Mouse (Mus musculus) liver, embryonic 16.5 days (tissue): ENCODE data around the gene Cradd. TPM values are rescaled to one million over a fixed set of nuclear protein-coding genes. Genes with fewer than 3 reads are reported as not detected.

ENCODE experiments used
- ATAC-seq: fragments of 200-750 bp; cut with Nextera tagmentation; 2 replicates; pipeline ENCODE4 v1.8.0; 2017; ENCODE audit warnings: low read depth, mild to moderate bottlenecking, moderate number of reproducible peaks, moderate library complexity
- H3K27ac ChIP-seq: fragments of 300-500 bp; sonication (generic); 2 replicates; pipeline ENCODE4 v1.5.1; 2014; ENCODE audit warnings: mild to moderate bottlenecking, low read length
- H3K27me3 ChIP-seq: fragments of 300-500 bp; sonication (generic); 2 replicates; pipeline ENCODE4 v1.6.1; 2014; ENCODE audit warnings: low read depth, low read length, mixed read lengths; ENCODE audit not compliant: control insufficient read depth, insufficient read depth
- H3K36me3 ChIP-seq: fragments of 300-500 bp; sonication (generic); 2 replicates; pipeline ENCODE4 v1.6.1; 2014; ENCODE audit warnings: mild to moderate bottlenecking; ENCODE audit not compliant: control insufficient read depth, insufficient read depth
- H3K4me1 ChIP-seq: fragments of 300-500 bp; sonication (generic); 2 replicates; pipeline ENCODE4 v1.6.1; 2014; ENCODE audit warnings: low read depth, low read length, mixed read lengths; ENCODE audit not compliant: control insufficient read depth
- H3K4me2 ChIP-seq: fragments of 300-500 bp; sonication (generic); 2 replicates; pipeline ENCODE4 v1.6.1; 2014; ENCODE audit warnings: low read depth, low read length, mixed read lengths
- H3K4me3 ChIP-seq: fragments of 300-500 bp; sonication (generic); 2 replicates; pipeline ENCODE4 v1.5.1; 2014; ENCODE audit warnings: low read depth, mild to moderate bottlenecking, low read length
- H3K9ac ChIP-seq: fragments of 300-500 bp; sonication (generic); 2 replicates; pipeline ENCODE4 v1.6.1; 2014; ENCODE audit warnings: low read depth, low read length
- H3K9me3 ChIP-seq: fragments of 300-500 bp; sonication (generic); replicated peaks from 2 replicates; pipeline ENCODE4 v1.6.1; 2016; ENCODE audit warnings: low read length; ENCODE audit not compliant: control insufficient read depth
- WGBS: fragments of 180-500 bp; shearing (Covaris S2); extraction: QIAGEN DNeasy Blood & Tissue Kit; methylation state at CpG from one replicate; pipeline ENCODE4 v1.1.7; 2014; ENCODE audit not compliant: insufficient replicate concordance; 5-methylcytosine and 5-hydroxymethylcytosine counted together
- polyA plus RNA-seq: library from polyadenylated mRNA; unstranded; fragments of >200 nt; fragmentation: Nextera tagmentation; extraction: Ambion mirVana; gene quantifications from 2 replicates; pipeline ENCODE4 v1.2.1, GENCODE M21; 2015

Cradd gene
- polyA plus RNA-seq, 1 experiment from 2014 or later = 4.4 TPM

GRCm38 (mm10) chr10:95144414-95145130 lies 179.4 kb downstream of the Cradd start:
- Histone ChIP-seq H3K9me3 (no peaks in the 10 kb centered on the region), H3K36me3 (no peaks in the 10 kb centered on the region), H3K27me3 (no peaks in the 10 kb centered on the region), H3K27ac (no peak overlapping the region), H3K4me3 (no peak overlapping the region), H3K9ac (no peak overlapping the region), H3K4me1 (no peaks in the 10 kb centered on the region; the same call in none of the 2 replicates), H3K4me2 (no peak overlapping the region)
- ATAC-seq = no peak
- 67% methylated on average over 6 of the region's 6 CpGs for WGBS

GRCm38 (mm10) chr10:95143446-95144114 lies 180.4 kb downstream of the Cradd start:
- Histone ChIP-seq H3K9me3 (no peaks in the 10 kb centered on the region), H3K27me3 (no peaks in the 10 kb centered on the region), H3K36me3 (no peaks in the 10 kb centered on the region), H3K4me3 (no peak overlapping the region), H3K4me1 (no peaks in the 10 kb centered on the region; the same call in none of the 2 replicates), H3K4me2 (no peak overlapping the region), H3K27ac (no peak overlapping the region), H3K9ac (no peak overlapping the region)
- 56% methylated on average over 2 of the region's 2 CpGs for WGBS
- no peak for ATAC-seq

- WGBS = 32% methylated on average over 11 of the region's 11 CpGs
- Histone ChIP-seq H3K27me3 (no peaks in the 10 kb centered on the region), H3K4me3 (no peak overlapping the region), H3K36me3 (no peaks in the 10 kb centered on the region), H3K9ac (no peak overlapping the region), H3K9me3 (no peaks in the 10 kb centered on the region), H3K27ac (no peak overlapping the region), H3K4me2 (no peak overlapping the region), H3K4me1 (no peaks in the 10 kb centered on the region; the same call in none of the 2 replicates)
- ATAC-seq = no peak
Measured at GRCm38 (mm10) chr10:95142844-95143435, 181.0 kb downstream of the Cradd start.

GRCm38 (mm10) chr10:95141075-95141474 lies 182.9 kb downstream of the Cradd start:
- Histone ChIP-seq H3K4me2 (no peak overlapping the region), H3K4me1 (no peaks in the 10 kb centered on the region), H3K9ac (no peak overlapping the region), H3K27ac (no peak overlapping the region), H3K9me3 (no peaks in the 10 kb centered on the region), H3K4me3 (no peak overlapping the region), H3K36me3 (no peaks in the 10 kb centered on the region), H3K27me3 (no peaks in the 10 kb centered on the region)
- no peak for ATAC-seq
- WGBS = 51% methylated on average over 3 of the region's 3 CpGs

GRCm38 (mm10) chr10:95140191-95140590 lies 183.7 kb downstream of the Cradd start:
- Histone ChIP-seq H3K27ac (no peak overlapping the region), H3K4me2 (no peak overlapping the region), H3K27me3 (no peaks in the 10 kb centered on the region), H3K9ac (no peak overlapping the region), H3K9me3 (no peaks in the 10 kb centered on the region), H3K4me1 (no peaks in the 10 kb centered on the region), H3K4me3 (no peak overlapping the region), H3K36me3 (no peaks in the 10 kb centered on the region)
- no peak for ATAC-seq

- H3K9ac ChIP-seq = no peak overlapping the region
- H3K27ac ChIP-seq = no peak overlapping the region
- H3K4me2 ChIP-seq = no peak overlapping the region
- no peaks in the 10 kb centered on the region for H3K9me3 ChIP-seq
- H3K36me3 ChIP-seq = no peaks in the 10 kb centered on the region
- no peaks in the 10 kb centered on the region for H3K27me3 ChIP-seq
- no peak overlapping the region for H3K4me3 ChIP-seq
- ATAC-seq = no peak
- no peaks in the 10 kb centered on the region for H3K4me1 ChIP-seq
- WGBS = 61% methylated on average over 8 of the region's 8 CpGs
Measured at GRCm38 (mm10) chr10:95139645-95140044, 184.3 kb downstream of the Cradd start.

GRCm38 (mm10) chr10:95133057-95133456 lies 190.9 kb downstream of the Cradd start:
- Histone ChIP-seq H3K4me2 (no peak overlapping the region), H3K9ac (no peak overlapping the region), H3K9me3 (no peaks in the 10 kb centered on the region), H3K27me3 (no peaks in the 10 kb centered on the region), H3K36me3 (no peaks in the 10 kb centered on the region), H3K27ac (no peak overlapping the region), H3K4me1 (no peaks in the 10 kb centered on the region), H3K4me3 (no peak overlapping the region)
- no peak for ATAC-seq
- WGBS = 63% methylated on average over 4 of the region's 4 CpGs
